Mouse (Mus musculus) CH12.LX (cell line): ENCODE measurements around the gene Pih1d3. TPM values are rescaled to one million over a fixed set of nuclear protein-coding genes. Genes with fewer than 3 reads are reported as not detected.

Source experiments
- DNase-seq: peaks from one replicate; pipeline ENCODE4 v3.0.0-alpha.2; 2013; ENCODE audit errors: extremely low read depth
- H3K27ac ChIP-seq: 2 replicates; pipeline ENCODE4 v1.5.1; 2012; ENCODE audit warnings: low read depth, mild to moderate bottlenecking, control low read depth, moderate library complexity; ENCODE audit not compliant: insufficient read depth
- H3K27me3 ChIP-seq: replicated peaks from 2 replicates; pipeline ENCODE3; 2012; ENCODE audit warnings: inconsistent platforms
- H3K36me3 ChIP-seq, 2 experiments: replicated peaks in 1 of 2; 2 replicates each; pipeline versions ENCODE3 to v1.6.1; 2012; ENCODE audit warnings: inconsistent platforms in 1 of 2, low read length in 1 of 2, mild to moderate bottlenecking in 1 of 2, mixed read lengths in 1 of 2, moderate library complexity in 1 of 2; ENCODE audit not compliant: control insufficient read depth in 1 of 2, insufficient read depth in 1 of 2
- H3K4me1 ChIP-seq, 2 experiments: 2 replicates each; pipeline ENCODE4 v1.6.1; 2012; ENCODE audit warnings: inconsistent platforms in 1 of 2, moderate library complexity in 1 of 2; ENCODE audit not compliant: insufficient read depth in 2 of 2, control insufficient read depth in 1 of 2
- H3K4me2 ChIP-seq: 2 replicates; pipeline ENCODE4 v1.6.1; 2012; ENCODE audit warnings: low read depth, mild to moderate bottlenecking, control low read depth; ENCODE audit not compliant: poor library complexity, insufficient read depth, severe bottlenecking
- H3K4me3 ChIP-seq, 3 experiments: fragments of 150-350 bp in 1 of 3; sonication (generic) in 1 of 3; replicated peaks in 1 of 3; 2 replicates each; pipeline versions ENCODE3 to v1.5.1; 2011 to 2012; ENCODE audit warnings: low read depth in 2 of 3, low read length in 2 of 3, mild to moderate bottlenecking in 2 of 3, moderate library complexity in 2 of 3, control low read depth in 1 of 3, improper control_type of control experiment in 1 of 3, inconsistent platforms in 1 of 3, mixed read lengths in 1 of 3; ENCODE audit not compliant: poor library complexity in 1 of 3
- H3K79me2 ChIP-seq: replicated peaks from 2 replicates; pipeline ENCODE4 v1.6.1; 2012; ENCODE audit warnings: mild to moderate bottlenecking, moderate library complexity; ENCODE audit not compliant: control insufficient read depth, poor library complexity, insufficient read depth, severe bottlenecking; ENCODE audit errors: extremely low read depth
- H3K9ac ChIP-seq: 2 replicates; pipeline ENCODE4 v1.6.1; 2012; ENCODE audit warnings: low read depth, mild to moderate bottlenecking, control low read depth, moderate library complexity; ENCODE audit not compliant: insufficient read depth
- H3K9me3 ChIP-seq: replicated peaks from 2 replicates; pipeline ENCODE3; 2012; ENCODE audit warnings: low read length, inconsistent platforms, mixed read lengths
- BHLHE40 ChIP-seq: IDR thresholded peaks from 2 replicates; pipeline ENCODE4 v1.6.1; 2011; ENCODE audit warnings: mild to moderate bottlenecking, low read depth, low read length, improper control_type of control experiment
- CHD1 ChIP-seq: IDR thresholded peaks from 2 replicates; pipeline ENCODE4 v1.6.1; 2012; ENCODE audit warnings: low read depth, low read length, improper control_type of control experiment, inconsistent platforms
- CHD2 ChIP-seq: IDR thresholded peaks from 2 replicates; pipeline ENCODE4 v1.6.1; 2011; ENCODE audit warnings: low read length, improper control_type of control experiment
- ELF1 ChIP-seq: IDR thresholded peaks from 2 replicates; pipeline ENCODE4 v1.6.1; 2014; ENCODE audit warnings: low read depth, mild to moderate bottlenecking, inconsistent platforms, low read length, improper control_type of control experiment
- EP300 ChIP-seq: IDR thresholded peaks from 2 replicates; pipeline ENCODE4 v1.6.1; 2011; ENCODE audit warnings: low read length, improper control_type of control experiment
- ETS1 ChIP-seq: conservative IDR thresholded peaks from 2 replicates; pipeline ENCODE4 v1.6.1; 2012; ENCODE audit warnings: low read depth, mild to moderate bottlenecking, inconsistent platforms, low read length, improper control_type of control experiment, moderate library complexity
- GABPA ChIP-seq: IDR thresholded peaks from 2 replicates; pipeline ENCODE4 v1.6.1; 2012; ENCODE audit warnings: low read depth, low read length, improper control_type of control experiment, inconsistent platforms; ENCODE audit not compliant: insufficient replicate concordance
- IRF4 ChIP-seq: IDR thresholded peaks from 2 replicates; pipeline ENCODE4 v1.6.1; 2014; ENCODE audit warnings: low read depth, mild to moderate bottlenecking, inconsistent platforms, low read length, improper control_type of control experiment
- KAT2A ChIP-seq: IDR thresholded peaks from 2 replicates; pipeline ENCODE4 v1.6.1; 2012; ENCODE audit warnings: low read length, improper control_type of control experiment, inconsistent platforms; ENCODE audit not compliant: insufficient replicate concordance
- MAZ ChIP-seq: IDR thresholded peaks from 2 replicates; pipeline ENCODE4 v1.6.1; 2012; ENCODE audit warnings: low read depth, mild to moderate bottlenecking, inconsistent platforms, low read length, improper control_type of control experiment, moderate library complexity
- MEF2A ChIP-seq: IDR thresholded peaks from 2 replicates; pipeline ENCODE4 v1.6.1; 2014; ENCODE audit warnings: low read depth, mild to moderate bottlenecking, inconsistent platforms, low read length, improper control_type of control experiment, borderline replicate concordance
- MXI1 ChIP-seq: IDR thresholded peaks from 2 replicates; pipeline ENCODE4 v1.6.1; 2011; ENCODE audit warnings: mild to moderate bottlenecking, low read depth, low read length, improper control_type of control experiment
- MYC ChIP-seq: IDR thresholded peaks from 2 replicates; pipeline ENCODE4 v1.6.1; 2011; ENCODE audit warnings: low read depth, mild to moderate bottlenecking, improper control_type of control experiment, low read length
- NELFE ChIP-seq: IDR thresholded peaks from 2 replicates; pipeline ENCODE4 v1.6.1; 2011; ENCODE audit warnings: low read depth, low read length, improper control_type of control experiment
- POLR2A ChIP-seq: IDR thresholded peaks from 2 replicates; pipeline ENCODE4 v1.6.1; 2011; ENCODE audit warnings: low read depth, mild to moderate bottlenecking, improper control_type of control experiment, low read length
- POLR2AphosphoS2 ChIP-seq: IDR thresholded peaks from 2 replicates; pipeline ENCODE4 v1.6.1; 2011; ENCODE audit warnings: low read depth, low read length, improper control_type of control experiment
- RCOR1 ChIP-seq: conservative IDR thresholded peaks from 2 replicates; pipeline ENCODE4 v1.6.1; 2012; ENCODE audit warnings: low read depth, mild to moderate bottlenecking, inconsistent platforms, low read length, improper control_type of control experiment
- TBP ChIP-seq: conservative IDR thresholded peaks from 2 replicates; pipeline ENCODE4 v1.6.1; 2011; ENCODE audit warnings: low read depth, low read length, improper control_type of control experiment
- UBTF ChIP-seq: IDR thresholded peaks from 2 replicates; pipeline ENCODE4 v1.6.1; 2012; ENCODE audit warnings: low read depth, mild to moderate bottlenecking, inconsistent platforms, low read length, improper control_type of control experiment, moderate library complexity
- USF2 ChIP-seq: conservative IDR thresholded peaks from 2 replicates; pipeline ENCODE4 v1.6.1; 2011; ENCODE audit warnings: low read depth, low read length, improper control_type of control experiment
- ZNF384 ChIP-seq: IDR thresholded peaks from 2 replicates; pipeline ENCODE4 v1.6.1; 2012; ENCODE audit warnings: low read depth, low read length, improper control_type of control experiment, inconsistent platforms
- dilution Hi-C: fragments of 300-500 bp; cut with MboI; formaldehyde crosslinking; loops from 2 replicates; pipeline ENCODE4 v1.14.3; 2020; ENCODE audit warnings: low sequenced_read_pairs; ENCODE audit not compliant: extremely low pct_unique_long_range_greater_than_20kb, extremely low pct_ligation_motif_present
- in situ Hi-C: fragments of 300-500 bp; cut with MboI; formaldehyde crosslinking; loops from 3 replicates; pipeline ENCODE4 v1.14.3; 2019; ENCODE audit warnings: low sequenced_read_pairs, low pct_ligation_motif_present, low pct_unique_long_range_greater_than_20kb, mixed read lengths
- polyA plus RNA-seq: library from polyadenylated mRNA; unstranded; fragments of >175 nt; gene quantifications from 2 replicates; pipeline ENCODE4 v1.2.1, GENCODE M21; 2012; ENCODE audit warnings: low read depth; ENCODE audit not compliant: insufficient read length
- total RNA-seq, 2 experiments: library from RNA; depleted of rRNA; stranded (reverse); fragments of 300-350 nt in 1 of 2; fragments of >200 nt in 1 of 2; gene quantifications; 2 replicates each; pipeline ENCODE4 v1.2.3; 2012 to 2014

Gene Pih1d3
- total and polyA plus RNA-seq, 3 experiments = 0.17 to 0.35 (median 0.31) TPM

- H3K27ac ChIP-seq = no peak overlapping the region
- no peaks in the 10 kb centered on the region for H3K9me3 ChIP-seq
- dilution Hi-C loops (no loop called here), in situ Hi-C loops (loop anchor here (10.0 kb wide), 1 partner anchor 131 kb away; no protein-coding TSS in a partner anchor)
- H3K4me2 ChIP-seq = no peak overlapping the region
- peaks cover 0 to 25% of the 10 kb centered on the region in 2 experiments; a peak in 3 of 4 replicates for H3K4me1 ChIP-seq
- H3K9ac ChIP-seq = no peak overlapping the region
- no peak for TF ChIP-seq POLR2AphosphoS2
- TF ChIP-seq MAZ = no peak
- TF ChIP-seq KAT2A = no peak
- TF ChIP-seq CHD1 = no peak
- no peak for TF ChIP-seq NELFE
- TF ChIP-seq CHD2 = no peak
- TF ChIP-seq MEF2A = no peak
- no peak for TF ChIP-seq MXI1
- H3K36me3 ChIP-seq = peaks cover 3 to 22% of the 10 kb centered on the region in 2 experiments
- H3K27me3 ChIP-seq = no peaks in the 10 kb centered on the region
- DNase-seq = no peak
- no peak overlapping the region for H3K4me3 ChIP-seq
- H3K79me2 ChIP-seq = no peaks in the 10 kb centered on the region
These were observed 18.9 kb upstream of the Pih1d3 start for GRCm38 (mm10) chr1:31203771-31204170.

GRCm38 (mm10) chr1:31205346-31205745 lies 17.3 kb upstream of the Pih1d3 start:
- in situ Hi-C loops (loop anchor here (10.0 kb wide), 1 partner anchor 129 kb away; no protein-coding TSS in a partner anchor), dilution Hi-C loops (no loop called here)
- peaks cover 3 to 20% of the 10 kb centered on the region in 2 experiments for H3K36me3 ChIP-seq
- peaks cover 0 to 25% of the 10 kb centered on the region in 2 experiments; a peak in 3 of 4 replicates for H3K4me1 ChIP-seq
- no peaks in the 10 kb centered on the region for H3K79me2 ChIP-seq
- H3K9ac ChIP-seq = no peak overlapping the region
- no peak for DNase-seq
- no peak overlapping the region for H3K27ac ChIP-seq
- H3K9me3 ChIP-seq = no peaks in the 10 kb centered on the region
- TF ChIP-seq UBTF (no peak), RCOR1 (no peak), MEF2A (no peak), USF2 (no peak), EP300 (no peak), BHLHE40 (no peak), TBP (no peak)
- no peak overlapping the region for H3K4me2 ChIP-seq
- no peak overlapping the region for H3K4me3 ChIP-seq
- H3K27me3 ChIP-seq = no peaks in the 10 kb centered on the region

GRCm38 (mm10) chr1:31205770-31206169 lies 16.9 kb upstream of the Pih1d3 start:
- DNase-seq = peak; percentile 76
- in situ Hi-C loops = loop anchor here (10.0 kb wide), 1 partner anchor 129 kb away; no protein-coding TSS in a partner anchor
- Histone ChIP-seq H3K4me3 (no peak overlapping the region), H3K9ac (no peak overlapping the region), H3K4me2 (no peak overlapping the region; the same call in 1 of the 2 replicates), H3K27ac (no peak overlapping the region), H3K36me3 (peaks cover 3 to 18% of the 10 kb centered on the region in 2 experiments), H3K9me3 (no peaks in the 10 kb centered on the region), H3K79me2 (no peaks in the 10 kb centered on the region), H3K4me1 (peaks cover 0 to 25% of the 10 kb centered on the region in 2 experiments; a peak in 3 of 4 replicates), H3K27me3 (no peaks in the 10 kb centered on the region)
- dilution Hi-C loops = no loop called here
- no peak for TF ChIP-seq ZNF384
- no peak for TF ChIP-seq CHD2
- TF ChIP-seq ETS1 = 0 out of 2 replicates have a peak, but pooled peaks have one; percentile 10
- no peak for TF ChIP-seq KAT2A
- peak; percentile 71 for TF ChIP-seq EP300
- no peak for TF ChIP-seq RCOR1
- no peak for TF ChIP-seq ELF1
- TF ChIP-seq POLR2A = no peak
- no peak for TF ChIP-seq GABPA
- no peak for TF ChIP-seq IRF4
- 0 out of 2 replicates have a peak, but pooled peaks have one; percentile 36 for TF ChIP-seq MYC
- TF ChIP-seq BHLHE40 = 0 out of 2 replicates have a peak, but pooled peaks have one; percentile 20
